Mouse (Mus musculus): ENCODE results near the gene 1700088E04Rik.

DNA sequence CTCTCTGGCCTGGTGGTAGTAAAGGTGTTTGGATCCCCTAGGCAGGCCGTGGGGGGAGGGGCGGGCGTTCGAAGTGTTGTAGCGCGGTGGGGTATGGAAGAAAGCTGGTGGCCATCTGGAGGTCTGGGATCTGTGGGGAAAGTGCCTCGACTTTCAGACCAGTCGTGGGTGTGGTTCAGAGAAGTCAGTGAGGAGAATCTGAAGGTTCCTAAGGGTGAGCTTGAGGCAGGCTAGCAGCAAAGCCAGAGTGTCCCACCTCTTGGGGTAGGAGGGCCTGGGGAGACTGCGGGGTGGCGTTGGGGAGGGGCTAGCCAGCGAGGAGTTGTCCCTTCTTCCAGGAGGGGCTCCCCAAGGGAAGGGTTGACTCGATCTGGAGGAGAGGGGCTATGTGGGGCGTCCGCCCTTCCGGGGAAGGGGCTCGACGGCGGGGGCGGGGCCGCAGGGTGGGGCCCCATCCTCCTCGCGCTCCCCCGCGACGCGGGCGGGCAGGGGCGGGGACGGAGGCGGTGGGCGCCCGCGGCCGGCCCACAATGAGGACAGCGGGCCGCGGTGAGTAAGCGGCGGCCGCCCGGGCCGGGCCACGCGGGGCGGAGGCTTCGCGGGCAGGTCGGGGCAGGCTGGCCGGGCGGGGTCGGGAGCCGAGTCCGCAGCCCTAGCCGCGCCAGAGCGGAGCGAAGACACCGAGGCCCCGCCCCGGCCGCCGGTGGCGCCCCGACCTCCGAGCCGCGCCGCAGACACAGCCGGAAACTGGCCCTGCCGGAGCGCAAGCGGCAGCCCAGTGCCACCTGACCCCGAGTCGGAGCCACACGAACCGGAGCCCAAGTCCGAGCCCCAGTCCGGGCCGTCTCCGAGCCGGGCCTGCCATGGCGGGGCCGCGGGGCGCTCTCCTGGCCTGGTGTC, 32.4 kb downstream of the 1700088E04Rik start, which contains the start of gene Micall1:
- TF ChIP-seq CTCF (IDR thresholded peaks at IDR 0.05; ENCODE audit: insufficient read depth, low read depth, low read length) (no peak), POLR2A (IDR thresholded peaks at IDR 0.05; ENCODE audit: insufficient read depth, low read depth, low read length) (no peak)

All from olfactory bulb, adult 2 months (tissue).